Mouse (Mus musculus) heart, adult 11 months (tissue): Measurements from ENCODE around the gene Tmeff2.
"Not testable (repeated sequence)": the region's sequence is repeated elsewhere in the genome, so short reads cannot be mapped to it uniquely, and the experiment has no call there.

ENCODE experiments used
- DNase-seq: peaks from one replicate; pipeline ENCODE4 v3.0.0; 2022

Gene Tmeff2

DNA sequence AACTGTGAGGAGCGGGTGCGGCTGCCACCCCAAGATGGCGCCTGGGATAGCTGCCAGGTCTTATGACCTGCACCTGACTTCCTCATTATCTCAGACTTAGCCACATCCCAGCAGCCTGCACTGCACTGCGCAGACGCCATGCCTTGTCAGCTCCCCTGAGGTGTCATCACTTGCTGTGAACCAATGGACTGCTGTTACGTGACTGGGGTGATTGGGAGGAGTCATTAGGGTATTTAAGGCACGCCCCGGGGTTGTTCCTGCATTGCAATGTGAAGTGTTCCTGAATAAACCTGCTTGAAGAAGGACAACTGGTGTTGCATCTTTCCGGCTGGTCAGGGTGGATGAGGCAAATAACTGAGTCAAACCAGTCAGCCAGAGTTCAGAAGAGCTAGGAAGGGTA is at the start of gene Tmeff2:
Gene Tmeff2 (plus strand): TSS at position 262 of the 400 bp plus-strand sequence.
- DNase-seq, result not testable (repeated sequence)

- no peak for DNase-seq
Observed at GRCm38 (mm10) chr1:50861515-50861914, 38.9 kb upstream of the Tmeff2 start.

- DNase-seq, result no peak
Observed at GRCm38 (mm10) chr1:50897696-50898095, 2.8 kb upstream of the Tmeff2 start.

GRCm38 (mm10) chr1:50924838-50925355 is 24.4 kb downstream of the Tmeff2 start:
- DNase-seq, result no peak

- DNase-seq, result no peak
Observed at GRCm38 (mm10) chr1:50925356-50925921, 25.0 kb downstream of the Tmeff2 start.

- DNase-seq, result no peak
Observed at GRCm38 (mm10) chr1:50926374-50927060, 26.1 kb downstream of the Tmeff2 start.

DNA sequence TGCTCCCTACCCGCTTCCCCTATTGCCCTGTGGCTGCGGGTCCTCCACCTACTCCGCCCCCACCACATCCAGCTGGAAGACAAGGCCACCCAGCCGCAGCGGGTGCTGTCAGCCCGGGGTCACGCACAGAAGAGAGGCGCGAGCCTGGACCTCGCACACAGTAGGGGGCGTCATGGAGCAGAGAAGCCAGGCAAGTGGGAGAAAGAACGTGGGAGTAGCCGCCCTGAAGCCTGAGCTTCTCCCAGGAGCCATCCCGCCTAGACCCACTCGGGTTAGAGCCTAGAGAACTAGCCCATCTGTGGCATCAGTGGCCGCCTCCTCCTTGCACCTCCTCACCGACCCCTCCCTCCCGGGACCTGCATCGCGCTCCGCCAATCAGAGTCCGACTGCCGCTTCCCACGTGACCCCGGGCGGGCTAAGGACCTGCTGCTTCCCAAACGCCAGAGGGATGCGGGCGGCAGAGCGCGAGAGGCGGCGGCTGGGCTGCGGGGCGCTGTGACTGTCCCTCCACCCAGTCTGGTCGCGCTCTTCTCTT is 26.7 kb downstream of the Tmeff2 start:
- peak; percentile 98 for DNase-seq

DNA sequence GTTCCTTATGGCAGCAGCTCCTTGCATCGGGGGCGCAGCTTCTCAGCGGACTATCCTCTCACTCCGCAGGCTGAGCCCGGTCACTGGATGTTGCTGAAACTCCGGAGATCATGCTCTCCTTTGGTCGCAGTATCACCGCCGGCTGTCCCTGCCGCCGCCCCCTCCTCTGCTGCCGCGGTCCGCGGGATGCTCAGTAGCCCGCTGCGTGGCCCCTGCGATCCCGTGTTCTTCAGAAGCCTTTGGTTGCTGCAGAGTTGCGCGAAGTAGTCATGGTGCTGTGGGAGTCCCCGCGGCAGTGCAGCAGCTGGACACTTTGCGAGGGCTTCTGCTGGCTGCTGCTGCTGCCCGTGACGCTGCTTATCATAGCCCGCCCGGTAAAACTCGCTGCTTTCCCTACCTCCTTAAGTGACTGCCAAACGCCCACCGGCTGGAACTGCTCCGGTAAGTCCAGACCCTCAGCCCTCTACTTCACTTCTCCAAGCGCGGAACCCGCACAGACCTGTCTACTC is 27.3 kb downstream of the Tmeff2 start:
- DNase-seq, result peak; percentile 88

DNA sequence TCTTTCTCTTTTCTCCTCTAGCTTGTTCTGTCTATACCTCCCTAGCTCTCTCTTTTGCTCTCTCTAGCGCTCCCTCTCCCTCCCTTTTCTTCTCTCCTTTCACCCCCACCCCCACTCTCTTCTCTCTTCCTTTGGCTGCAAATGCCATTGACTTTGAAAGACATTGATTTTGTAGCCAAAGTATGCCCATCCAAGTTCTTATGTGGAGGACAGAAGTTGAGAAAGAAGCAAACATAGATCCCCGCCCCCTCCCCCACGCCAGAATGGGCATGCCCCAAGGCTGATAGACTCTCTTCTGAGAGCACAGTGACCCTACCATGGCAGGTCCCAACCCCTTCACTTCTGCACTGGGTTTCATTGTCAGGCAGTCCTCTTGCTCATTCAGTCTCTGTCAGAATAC is 28.3 kb downstream of the Tmeff2 start:
- no peak for DNase-seq

- no peak for DNase-seq
Observed at GRCm38 (mm10) chr1:50935076-50935475, 34.6 kb downstream of the Tmeff2 start.

- no peak for DNase-seq
Observed at GRCm38 (mm10) chr1:50935484-50935883, 35.0 kb downstream of the Tmeff2 start.

GRCm38 (mm10) chr1:50940131-50941039 is 39.9 kb downstream of the Tmeff2 start:
- peak; percentile 86 for DNase-seq

- no peak for DNase-seq
Observed at GRCm38 (mm10) chr1:50948575-50948974, 48.1 kb downstream of the Tmeff2 start.

- no peak for DNase-seq
Observed at GRCm38 (mm10) chr1:50958844-50959243, 58.4 kb downstream of the Tmeff2 start.

GRCm38 (mm10) chr1:50961954-50962648 is 61.7 kb downstream of the Tmeff2 start:
- peak; percentile 91 for DNase-seq

DNA sequence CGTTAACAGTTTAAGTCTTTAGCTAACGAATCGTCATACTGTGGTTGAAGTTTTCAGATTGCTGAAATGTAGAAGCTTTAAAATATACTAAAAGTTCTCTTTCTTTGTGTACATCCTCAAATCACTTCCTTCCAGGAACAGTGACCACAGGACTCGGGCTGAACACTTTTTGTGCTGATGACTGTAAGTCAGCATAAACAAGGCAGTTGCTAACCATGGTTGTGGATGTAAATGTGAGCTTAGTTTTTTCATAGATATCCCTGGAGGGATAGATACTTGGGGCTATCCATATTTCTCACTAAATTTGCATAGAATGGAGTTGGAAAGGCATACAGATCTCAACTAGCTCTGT is 62.2 kb downstream of the Tmeff2 start:
- DNase-seq, result no peak

GRCm38 (mm10) chr1:50969685-50970084 is 69.2 kb downstream of the Tmeff2 start:
- DNase-seq, result no peak

DNA sequence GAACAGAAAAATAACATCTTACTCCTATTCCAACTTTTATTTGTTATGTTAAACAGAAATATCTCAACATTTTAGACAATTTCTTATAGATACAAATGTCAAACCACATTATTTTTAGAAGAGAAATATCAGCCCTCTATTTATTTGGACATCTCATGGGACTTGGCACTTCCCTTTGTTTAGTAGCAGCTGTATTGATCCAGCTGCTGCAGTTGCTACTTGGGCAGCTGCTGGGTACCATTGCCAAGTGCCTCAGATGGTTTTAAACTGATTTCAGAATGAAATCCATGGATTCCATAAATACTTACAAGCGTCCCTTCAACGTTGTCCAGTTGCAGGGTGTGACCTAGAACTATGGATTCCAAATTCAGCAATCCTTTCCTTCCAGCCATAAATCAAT is 70.4 kb downstream of the Tmeff2 start:
- no peak for DNase-seq

- DNase-seq, result no peak
Observed at GRCm38 (mm10) chr1:50972509-50973436, 72.3 kb downstream of the Tmeff2 start.

DNA sequence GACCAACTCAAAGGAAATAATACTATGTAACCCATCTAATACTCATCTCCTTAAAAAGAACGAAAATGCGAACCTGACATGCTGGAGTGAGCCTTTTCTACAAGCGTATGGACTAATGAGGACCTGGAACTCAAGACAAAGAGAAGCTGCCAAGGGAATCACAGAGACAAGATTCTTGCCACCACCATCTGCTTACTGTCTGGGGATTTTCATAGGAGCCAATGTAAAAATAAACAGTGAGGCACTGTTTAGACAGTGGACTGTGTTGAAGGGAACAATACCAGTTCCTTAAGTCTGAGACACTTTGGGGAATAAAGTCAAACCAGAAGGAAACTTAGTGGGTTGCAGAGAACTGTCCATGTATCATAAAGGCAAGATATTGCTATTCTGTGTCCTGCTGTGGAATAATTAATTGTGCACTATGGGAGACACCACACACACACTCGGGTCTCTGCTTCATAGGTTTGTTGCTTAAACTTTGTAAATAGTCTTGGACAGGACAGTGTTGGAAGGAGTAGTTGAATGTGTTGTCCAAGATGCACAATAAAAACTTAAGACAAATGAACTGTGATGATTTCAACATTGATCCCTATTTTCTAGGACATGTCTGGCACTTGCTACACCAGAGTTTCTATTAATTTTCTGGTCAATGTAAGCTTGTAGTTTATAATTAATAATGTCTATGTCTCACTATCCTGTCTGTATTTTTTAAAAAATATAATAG is 79.1 kb downstream of the Tmeff2 start:
- no peak for DNase-seq

GRCm38 (mm10) chr1:50980591-50980990 is 80.1 kb downstream of the Tmeff2 start:
- DNase-seq, result no peak
